Mouse (Mus musculus) layer of hippocampus, adult 8-10 months (tissue): ENCODE measurements at regions not wholly inside any gene's neighbourhood (a gene's known extent, or its start where the extent isn't known, plus 50 kb on each side); places are given as distances from the start of the nearest gene placed in this dataset.

Experiments used
- DNase-seq, 2 experiments: peaks; one replicate each; pipeline ENCODE4 v3.0.0; 2022; ENCODE audit warnings: low spot score in 2 of 2

- DNase-seq: peak in 1 of 2 experiments; percentile 6
Observed at GRCm38 (mm10) chr4:68648311-68648710, 305.9 kb downstream of the Brinp1 start.

DNA sequence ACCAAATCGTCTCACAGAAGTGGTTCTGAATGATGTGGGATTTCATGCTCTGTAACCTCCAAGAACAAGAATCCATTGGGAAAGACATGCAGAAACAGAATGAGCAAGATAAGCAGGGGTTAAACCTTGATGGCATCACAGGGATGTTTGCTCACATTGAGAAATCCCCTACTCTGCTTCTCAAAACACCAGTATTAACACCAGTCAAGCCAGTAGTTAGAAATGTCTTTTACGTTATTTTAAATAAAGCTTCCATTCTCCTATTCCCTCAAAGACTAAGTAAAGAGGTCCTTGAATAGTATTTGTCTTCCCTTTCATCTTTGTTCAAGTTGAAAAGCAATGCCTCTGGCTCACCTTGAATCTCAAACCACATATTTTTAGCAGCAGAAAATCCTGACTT is 320.9 kb downstream of the Brinp1 start:
- DNase-seq: no peak

- DNase-seq: no peak
Observed at GRCm38 (mm10) chr4:68624025-68624342, 330.2 kb downstream of the Brinp1 start.

DNA sequence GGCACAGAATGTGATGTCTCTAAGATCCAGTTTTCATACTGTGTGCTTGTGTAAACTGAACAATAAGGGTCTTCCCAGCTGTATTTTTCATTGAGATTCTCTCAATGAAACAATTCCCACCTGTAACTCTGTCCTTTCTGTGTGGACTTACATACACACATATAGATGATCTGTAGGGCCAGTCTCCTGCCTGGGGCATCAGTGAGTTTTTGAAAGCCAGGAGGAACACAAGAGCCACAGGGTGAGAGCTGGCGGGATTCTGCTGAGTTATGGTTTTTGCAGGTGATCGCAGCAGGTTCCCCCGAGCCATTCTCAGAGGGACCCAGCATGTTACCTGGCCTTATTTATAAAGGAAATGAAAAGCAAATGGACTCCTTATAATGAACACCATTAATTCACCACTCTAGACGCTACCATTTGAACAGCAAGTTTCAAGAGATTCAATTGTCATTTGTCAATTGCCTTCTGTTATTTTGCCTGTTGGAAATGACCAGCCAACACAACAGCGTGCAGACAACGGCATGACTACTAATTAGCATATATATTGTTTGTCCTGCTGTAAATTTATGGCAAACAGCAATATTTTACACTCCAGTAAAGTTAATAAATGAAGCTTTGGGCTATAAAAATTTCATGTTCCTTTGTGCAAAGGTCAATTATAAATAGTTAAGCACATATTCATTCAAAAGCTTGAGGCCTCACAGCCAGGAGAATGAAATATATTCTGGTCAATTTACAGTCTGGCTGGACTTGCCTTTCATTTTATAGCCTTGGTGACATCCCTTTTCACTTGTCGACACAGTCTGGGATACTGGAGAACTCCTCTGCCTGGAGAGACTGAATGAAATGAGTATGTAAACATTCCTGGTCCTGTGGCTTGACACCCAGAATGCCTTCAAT is 330.8 kb downstream of the Brinp1 start:
- no peak for DNase-seq

GRCm38 (mm10) chr4:68620585-68620984 is 333.6 kb downstream of the Brinp1 start:
- no peak for DNase-seq

GRCm38 (mm10) chr4:68615706-68616397 is 338.3 kb downstream of the Brinp1 start:
- DNase-seq: no peak

GRCm38 (mm10) chr4:68612263-68613012 is 341.8 kb downstream of the Brinp1 start:
- no peak for DNase-seq

DNA sequence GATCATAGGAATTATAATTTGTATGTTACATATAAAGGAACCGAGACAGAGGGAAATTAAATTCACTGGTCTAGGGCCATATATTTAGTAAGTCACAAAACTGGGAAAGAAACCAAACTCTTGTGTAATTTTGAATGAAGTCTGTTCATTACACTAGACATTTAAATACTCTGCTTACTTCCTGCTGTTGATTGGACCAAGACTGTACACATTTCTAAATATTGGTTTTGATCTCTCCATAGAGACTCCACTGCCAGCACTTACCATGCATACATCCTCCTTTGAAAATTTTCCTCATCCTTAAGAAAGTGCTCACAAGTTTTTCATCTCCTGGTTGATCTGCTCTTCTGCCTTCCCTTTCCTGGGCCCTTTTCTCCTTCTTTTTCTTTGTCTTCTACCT is 358.9 kb downstream of the Brinp1 start:
- DNase-seq: no peak

- DNase-seq: no peak
Observed at GRCm38 (mm10) chr4:68575375-68575774, 378.8 kb downstream of the Brinp1 start.

- DNase-seq: peak; percentile 65 to 71
Observed at GRCm38 (mm10) chr4:68574610-68575167, 379.5 kb downstream of the Brinp1 start.

DNA sequence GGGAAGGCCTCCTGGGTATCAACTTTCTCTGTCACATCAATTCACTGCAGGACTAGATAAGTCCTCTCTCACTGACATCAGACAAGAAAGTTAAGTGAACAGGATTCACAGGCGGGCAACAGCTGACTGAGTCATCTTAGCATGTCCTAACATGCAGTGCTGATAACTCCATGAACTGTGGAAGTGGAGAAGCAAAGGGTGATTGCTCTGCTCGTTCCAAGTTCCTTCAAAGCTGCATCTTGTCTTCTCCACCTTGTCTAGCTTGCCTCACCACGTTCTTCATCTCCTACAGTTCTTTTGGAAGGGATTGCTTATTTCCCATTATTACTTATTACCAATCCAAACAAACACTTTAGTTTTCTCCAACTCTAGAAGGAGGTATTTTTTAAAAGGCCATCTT is 380.9 kb downstream of the Brinp1 start:
- no peak for DNase-seq

GRCm38 (mm10) chr4:68572521-68572920 is 381.7 kb downstream of the Brinp1 start:
- DNase-seq: no peak

GRCm38 (mm10) chr4:68536254-68536653 is 417.9 kb downstream of the Brinp1 start:
- DNase-seq: no peak

DNA sequence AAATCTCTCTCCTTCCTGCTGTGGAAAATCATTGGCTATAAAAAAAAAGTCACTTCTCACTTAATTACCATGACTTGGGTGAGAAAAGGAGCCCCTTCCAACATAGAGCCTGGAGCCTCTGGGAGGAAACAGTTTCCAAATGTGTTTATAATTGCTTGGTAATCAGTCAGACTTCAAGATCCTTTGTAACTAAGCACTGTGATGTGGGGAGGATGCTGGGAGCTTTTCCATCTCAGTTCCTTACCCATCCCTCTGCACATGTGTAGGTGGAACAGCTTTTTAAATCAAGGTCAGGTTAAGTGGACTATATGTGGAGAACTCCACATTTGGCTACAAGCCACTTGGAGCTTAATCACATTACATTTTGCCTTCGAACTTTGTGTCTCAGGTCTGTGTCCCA is 418.4 kb downstream of the Brinp1 start:
- DNase-seq: no peak

DNA sequence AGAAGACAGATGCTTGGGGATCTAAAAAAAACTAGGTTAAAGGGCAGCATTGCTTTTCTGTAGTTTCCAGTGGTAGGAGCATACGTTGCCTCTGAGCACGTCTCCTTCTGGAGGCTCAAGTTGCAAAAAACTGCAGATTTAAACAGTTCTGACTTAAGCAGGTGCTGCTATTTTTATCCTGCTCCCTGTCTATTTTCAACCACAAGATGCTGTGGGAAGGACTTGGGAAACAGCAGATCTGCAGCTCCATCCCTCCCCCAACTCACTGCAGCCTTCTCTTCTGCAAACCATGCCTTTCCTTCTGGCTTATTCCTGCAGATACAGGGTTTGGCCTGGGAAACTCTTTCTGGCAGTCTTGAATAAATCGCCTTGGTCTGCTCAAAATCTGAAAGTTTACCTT is 422.1 kb downstream of the Brinp1 start:
- DNase-seq: peak; percentile 4 to 6

DNA sequence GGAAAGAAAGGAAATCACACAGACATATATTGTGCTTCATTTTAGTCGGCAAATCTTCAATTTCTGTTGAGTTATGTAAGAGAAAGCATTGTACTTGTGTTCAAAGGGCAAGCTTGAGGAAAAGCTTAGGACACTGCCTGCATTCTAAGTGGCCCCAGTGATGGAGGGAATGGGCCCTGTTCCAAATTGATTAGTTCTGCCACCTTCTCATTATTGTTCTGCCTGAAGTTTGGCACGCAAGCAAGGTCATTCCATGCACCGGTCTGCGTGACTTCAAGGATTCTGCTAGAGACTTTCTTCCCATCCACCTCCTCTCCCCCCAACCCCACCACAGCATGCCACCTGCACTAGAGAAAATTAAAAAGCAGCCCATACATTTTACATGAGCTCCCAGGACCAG is 466.2 kb downstream of the Brinp1 start:
- no peak for DNase-seq

GRCm38 (mm10) chr4:68486876-68487275 is 467.3 kb downstream of the Brinp1 start:
- DNase-seq: no peak

GRCm38 (mm10) chr4:68461783-68462182 is 492.4 kb downstream of the Brinp1 start:
- peak; percentile 22 to 55 for DNase-seq

- DNase-seq: no peak
Observed at GRCm38 (mm10) chr4:68416046-68416445, 538.2 kb downstream of the Brinp1 start.

DNA sequence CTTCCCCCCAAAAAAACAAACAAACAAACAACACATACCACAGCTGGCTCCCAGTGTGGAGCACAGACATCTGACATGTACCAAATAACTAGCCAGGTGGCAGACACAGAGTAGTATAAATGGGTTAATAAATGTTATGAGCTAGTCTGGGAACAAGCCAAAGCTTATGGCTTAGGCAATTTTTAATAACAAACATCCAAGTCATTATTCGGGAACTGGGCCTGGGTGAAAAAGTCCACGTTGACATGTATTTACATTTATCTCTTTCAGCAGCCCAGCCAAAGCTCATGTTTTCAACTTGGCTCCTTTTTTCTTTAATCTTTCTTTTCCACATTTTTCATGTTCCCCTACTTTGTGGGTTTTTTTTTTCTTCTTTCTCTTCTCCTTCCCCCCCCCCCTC is 543.4 kb downstream of the Brinp1 start:
- DNase-seq: no peak

DNA sequence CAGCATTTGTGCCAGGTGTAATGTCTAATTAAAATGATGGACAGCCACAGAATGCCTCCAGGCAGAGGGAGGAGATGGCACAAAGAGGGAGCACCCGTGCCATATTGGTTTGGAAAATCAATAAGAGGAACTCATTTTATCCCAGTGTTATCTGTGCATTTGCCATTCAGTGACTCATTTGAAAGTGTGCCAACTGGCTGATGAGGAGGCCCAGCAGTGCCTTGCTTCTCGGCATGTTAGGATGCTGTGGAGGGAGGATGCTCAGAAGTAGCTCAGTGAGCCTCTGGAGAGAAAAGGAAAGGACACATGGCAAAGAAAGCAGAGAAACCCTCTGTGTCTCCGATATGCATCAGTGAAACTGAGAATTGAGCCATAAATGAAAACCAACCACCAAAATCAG is 549.8 kb downstream of the Brinp1 start:
- no peak for DNase-seq

GRCm38 (mm10) chr4:68387097-68387496 is 567.1 kb downstream of the Brinp1 start:
- peak; percentile 9 to 11 for DNase-seq
